Mouse (Mus musculus) cerebellum, adult 2 months (tissue): ENCODE data around the gene Tmtc4. TPM values are rescaled to one million over a fixed set of nuclear protein-coding genes. Genes with fewer than 3 reads are reported as not detected.

Experiments
- DNase-seq, 2 experiments: peaks; one replicate each; pipeline ENCODE4 v3.0.0; 2021
- H3K27ac ChIP-seq: fragments of 200-500 bp; 2 replicates; pipeline ENCODE4 v1.5.1; 2012; ENCODE audit warnings: low read length, control low read depth, inconsistent platforms; ENCODE audit not compliant: insufficient read depth
- H3K27me3 ChIP-seq: fragments of 200-500 bp; 2 replicates; pipeline ENCODE4 v1.6.1; 2012; ENCODE audit warnings: inconsistent platforms, mild to moderate bottlenecking, low read length, moderate library complexity; ENCODE audit not compliant: control insufficient read depth, insufficient read depth
- H3K4me1 ChIP-seq: fragments of 200-500 bp; 2 replicates; pipeline ENCODE4 v1.6.1; 2011; ENCODE audit warnings: low read length; ENCODE audit not compliant: control insufficient read depth, insufficient read depth
- H3K4me3 ChIP-seq: fragments of 200-500 bp; replicated peaks from 2 replicates; pipeline ENCODE3; 2011; ENCODE audit warnings: mild to moderate bottlenecking, low read depth, low read length, control low read depth; ENCODE audit not compliant: insufficient read depth
- CTCF ChIP-seq: fragments of 200-500 bp; IDR thresholded peaks from 2 replicates; pipeline ENCODE4 v1.5.1; 2011; ENCODE audit warnings: low read depth, mild to moderate bottlenecking, control low read depth, low read length, moderate library complexity, borderline replicate concordance; ENCODE audit not compliant: insufficient read depth
- POLR2A ChIP-seq: fragments of 200-500 bp; IDR thresholded peaks from 2 replicates; pipeline ENCODE4 v1.6.1; 2011; ENCODE audit warnings: low read length, control low read depth, borderline replicate concordance; ENCODE audit not compliant: insufficient read depth
- WGBS: fragments of 180-500 bp; shearing (Covaris S2); methylation state at CpG from one replicate; pipeline ENCODE4 v1.1.7; 2018; 5-methylcytosine and 5-hydroxymethylcytosine counted together
- polyA plus RNA-seq: library from polyadenylated mRNA; depleted of rRNA; stranded (reverse); fragments of >200 nt; gene quantifications from 2 replicates; pipeline ENCODE4 v1.2.3, GENCODE M21; 2012

Gene Tmtc4
- polyA plus RNA-seq, 1 experiment = 31.2 TPM

DNA sequence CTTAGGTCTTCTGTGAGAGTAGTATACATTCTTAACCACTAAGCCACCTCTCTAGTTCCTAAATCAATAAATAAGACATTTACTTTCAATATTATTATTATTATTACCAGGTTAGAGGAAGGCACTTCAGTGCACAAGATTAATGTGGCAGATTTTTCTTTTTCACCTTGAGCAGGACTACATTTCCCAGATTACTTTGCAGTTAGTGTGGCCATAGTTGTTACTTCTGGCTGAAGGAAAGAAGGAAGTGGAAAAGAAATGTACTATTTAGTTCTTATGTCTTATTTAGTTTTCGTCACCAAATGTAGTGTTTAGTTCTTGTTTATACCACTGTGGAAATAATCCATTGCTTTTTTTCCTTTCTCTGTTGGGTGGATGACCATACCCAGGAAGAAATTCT is 19.9 kb upstream of the Tmtc4 start:
- Histone ChIP-seq H3K4me3 (no peak overlapping the region), H3K27me3 (no peaks in the 10 kb centered on the region), H3K4me1 (no peaks in the 10 kb centered on the region), H3K27ac (no peak overlapping the region)
- no peak for TF ChIP-seq CTCF
- WGBS = 98% methylated on average over 1 of the region's 1 CpGs
- DNase-seq = no peak

DNA sequence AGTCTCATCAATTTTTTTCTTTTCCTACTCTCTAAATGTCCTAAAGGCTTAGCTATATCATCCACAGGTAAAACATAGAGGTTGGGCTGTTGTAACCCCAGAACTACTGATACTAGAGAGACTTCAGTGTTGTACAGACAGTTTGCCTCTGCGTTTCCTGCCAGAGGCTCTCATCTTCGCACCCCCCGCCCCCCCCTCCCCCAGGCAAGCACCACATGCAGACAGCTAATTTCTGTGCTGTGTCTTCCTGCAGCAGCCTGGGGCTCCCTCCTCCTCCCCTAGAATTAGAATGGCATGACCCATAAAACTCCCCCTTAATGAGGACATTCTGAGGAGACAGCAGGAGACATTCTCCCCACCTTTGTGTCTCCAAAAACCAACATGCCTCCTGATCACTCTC is 17.6 kb upstream of the Tmtc4 start:
- Histone ChIP-seq H3K4me3 (no peak overlapping the region), H3K4me1 (no peaks in the 10 kb centered on the region), H3K27ac (no peak overlapping the region), H3K27me3 (no peaks in the 10 kb centered on the region)
- TF ChIP-seq POLR2A (no peak), CTCF (no peak)
- DNase-seq = no peak
- WGBS = 65% methylated on average over 3 of the region's 3 CpGs

DNA sequence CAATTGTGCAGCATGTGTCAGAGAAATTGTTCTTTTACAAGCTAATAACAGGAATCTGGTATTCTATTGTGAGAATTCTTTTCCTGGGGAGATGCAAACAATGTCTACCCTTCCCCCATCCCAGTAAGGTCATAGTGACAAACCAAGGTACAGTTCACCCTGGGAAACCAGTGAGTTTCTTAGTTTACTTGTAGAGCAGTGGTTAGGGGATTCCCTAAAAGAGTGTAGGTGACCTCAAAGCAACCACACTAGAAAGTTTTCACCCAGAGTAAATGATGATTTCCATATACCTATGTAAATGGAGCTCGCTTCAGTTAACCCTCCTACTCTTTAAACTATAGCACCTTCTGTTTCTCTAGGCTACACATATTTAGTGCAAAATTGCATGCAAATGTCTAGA is 13.6 kb upstream of the Tmtc4 start:
- Histone ChIP-seq H3K4me1 (no peaks in the 10 kb centered on the region), H3K27ac (no peak overlapping the region), H3K27me3 (no peaks in the 10 kb centered on the region), H3K4me3 (no peak overlapping the region)
- WGBS = 100% methylated on average over 1 of the region's 1 CpGs
- no peak for TF ChIP-seq CTCF
- TF ChIP-seq POLR2A = no peak
- no peak for DNase-seq

DNA sequence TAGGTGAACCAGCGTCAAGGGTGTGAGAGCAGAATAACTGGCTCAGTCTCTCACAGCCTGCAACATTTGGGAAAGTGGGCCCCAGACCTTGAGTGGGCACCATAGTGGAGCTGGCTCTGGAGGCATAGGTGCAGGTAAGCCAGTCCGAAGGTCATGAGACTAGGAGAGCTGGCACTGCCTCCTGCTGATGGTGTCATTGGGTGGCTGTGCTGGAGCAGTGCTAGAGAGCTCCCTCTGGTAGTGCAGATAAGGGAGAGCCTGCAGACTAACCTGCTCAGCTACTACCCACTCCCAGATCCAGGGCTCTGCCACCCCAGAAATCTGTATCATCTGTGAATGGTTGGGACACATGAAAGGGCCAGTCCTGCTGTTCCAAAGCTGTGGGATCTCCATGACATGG is 10.1 kb upstream of the Tmtc4 start:
- no peaks in the 10 kb centered on the region for H3K4me1 ChIP-seq
- no peaks in the 10 kb centered on the region for H3K27me3 ChIP-seq
- no peak overlapping the region for H3K27ac ChIP-seq
- DNase-seq = no peak
- no peak for TF ChIP-seq CTCF
- TF ChIP-seq POLR2A = no peak
- WGBS = 98% methylated on average over 2 of the region's 2 CpGs
- no peak overlapping the region for H3K4me3 ChIP-seq

DNA sequence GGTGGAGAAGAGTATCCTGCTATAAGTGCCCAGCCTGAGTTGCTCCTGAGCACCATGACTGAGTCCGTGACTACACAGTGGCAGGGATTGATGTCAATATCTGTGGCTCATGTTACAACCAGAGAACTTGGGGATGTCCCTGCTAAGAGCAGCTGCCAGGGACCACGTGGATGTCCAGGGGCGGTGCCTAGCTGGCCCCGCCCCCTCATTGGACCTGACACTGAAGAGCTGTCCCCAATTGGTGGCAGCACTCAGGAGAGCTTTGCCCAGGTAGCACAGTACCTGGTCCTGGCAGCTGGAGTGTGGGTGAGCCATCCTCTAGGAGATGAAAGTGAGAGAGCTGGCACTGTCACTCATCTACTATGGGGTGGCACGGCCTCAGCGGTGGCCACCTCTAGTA is 9.1 kb upstream of the Tmtc4 start:
- no peaks in the 10 kb centered on the region for H3K4me1 ChIP-seq
- no peak overlapping the region for H3K4me3 ChIP-seq
- no peaks in the 10 kb centered on the region for H3K27me3 ChIP-seq
- WGBS = 66% methylated on average over 6 of the region's 6 CpGs
- DNase-seq = no peak
- H3K27ac ChIP-seq = no peak overlapping the region
- TF ChIP-seq POLR2A (no peak), CTCF (no peak)

DNA sequence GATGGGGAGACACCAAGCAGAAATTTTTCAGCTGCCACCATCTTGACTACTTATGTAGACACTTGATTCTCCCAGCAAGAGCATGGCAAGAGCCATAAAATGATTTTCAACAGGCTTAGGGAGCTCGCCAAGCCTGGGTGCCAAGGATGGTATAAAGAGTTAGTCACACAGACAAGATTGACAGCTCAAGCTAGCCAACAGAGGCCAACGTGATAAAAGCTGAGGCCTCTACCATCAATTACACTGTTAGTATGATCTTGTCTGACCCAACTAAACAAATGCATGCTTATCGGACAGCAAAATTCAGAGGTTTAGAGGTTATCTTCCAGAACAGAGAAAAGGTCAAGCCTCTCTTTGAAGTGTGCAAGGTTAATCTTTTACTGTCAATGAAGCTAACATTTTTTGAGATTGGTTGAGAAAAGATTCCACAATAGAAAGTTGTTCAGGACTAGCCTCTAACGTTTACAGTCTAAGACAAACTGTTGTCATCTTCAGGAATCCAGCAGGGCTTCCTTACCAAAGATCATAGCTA is 6.8 kb upstream of the Tmtc4 start:
- TF ChIP-seq CTCF = no peak
- 73% methylated on average over 4 of the region's 4 CpGs for whole genome bisulfite sequencing
- no peaks in the 10 kb centered on the region for H3K4me1 ChIP-seq
- DNase-seq = no peak
- H3K27me3 ChIP-seq = no peaks in the 10 kb centered on the region
- no peak overlapping the region for H3K4me3 ChIP-seq
- no peak overlapping the region for H3K27ac ChIP-seq

DNA sequence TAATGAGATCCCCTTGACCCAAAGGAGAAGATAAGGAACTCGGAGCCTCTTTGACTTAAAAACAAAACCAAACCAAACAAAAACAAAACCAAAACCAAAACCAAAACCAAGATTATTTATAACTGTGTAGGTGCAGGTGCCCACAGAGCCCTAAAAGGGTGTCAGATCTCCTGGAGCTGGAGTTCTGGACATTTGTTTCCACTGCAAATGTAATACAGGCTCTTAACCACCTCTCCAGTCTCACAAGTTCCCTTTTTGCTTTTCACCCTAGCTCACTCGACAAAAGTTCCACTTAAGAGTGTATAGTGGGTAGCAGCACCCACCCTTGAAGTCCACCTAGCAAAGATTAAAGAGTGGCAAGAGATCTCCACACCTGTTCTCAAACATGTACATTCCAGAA is 2.6 kb upstream of the Tmtc4 start:
- no peak for DNase-seq
- TF ChIP-seq CTCF = no peak
- no peak for TF ChIP-seq POLR2A
- H3K4me1 ChIP-seq = peaks cover 12% of the 10 kb centered on the region; the same call in 1 of the 2 replicates
- H3K4me3 ChIP-seq = no peak overlapping the region
- H3K27ac ChIP-seq = no peak overlapping the region
- WGBS = 88% methylated on average over 2 of the region's 2 CpGs
- no peaks in the 10 kb centered on the region for H3K27me3 ChIP-seq

DNA sequence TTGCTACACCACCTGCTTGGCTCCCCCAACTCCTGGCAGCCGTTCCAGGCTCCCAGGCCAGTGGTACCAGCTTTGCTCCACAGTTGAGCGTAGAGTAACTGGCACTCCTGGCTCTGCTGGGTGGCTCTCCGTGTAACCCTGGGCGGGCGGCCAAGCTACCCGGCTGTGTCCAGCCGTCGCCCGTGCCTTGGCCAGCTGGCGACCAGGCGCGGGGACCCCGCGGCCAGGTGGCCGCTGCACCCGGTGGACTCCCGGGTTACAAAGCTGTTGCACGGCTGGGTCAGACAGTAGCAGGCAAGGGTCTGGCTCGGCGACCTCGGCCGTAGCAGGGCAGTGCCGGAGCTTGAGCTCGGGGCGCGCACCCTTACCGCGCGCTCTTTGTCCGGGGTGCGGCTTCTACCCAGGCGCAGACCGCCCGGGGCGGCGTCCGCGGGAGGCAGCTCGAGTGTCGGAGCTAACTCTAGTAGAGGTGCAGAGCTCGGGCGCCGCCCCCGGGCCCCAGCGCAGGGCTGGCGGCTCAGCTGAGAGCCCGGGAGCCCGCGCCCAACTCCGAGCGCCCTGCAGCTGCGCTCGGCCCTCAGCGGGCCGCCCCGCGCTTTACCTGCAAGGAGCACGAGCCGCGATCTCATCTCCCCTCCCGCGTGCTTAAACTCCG is 1.1 kb downstream of the Tmtc4 start:
- WGBS = under 1% methylated on average over 63 of the region's 63 CpGs
- Histone ChIP-seq H3K4me3 (peak overlapping the region; percentile 77), H3K27ac (peak overlapping the region; percentile 100), H3K4me1 (peaks cover 15% of the 10 kb centered on the region; the same call in 1 of the 2 replicates), H3K27me3 (no peaks in the 10 kb centered on the region)
- DNase-seq = peak; percentile 89 to 90
- no peak for TF ChIP-seq CTCF
- TF ChIP-seq POLR2A = no peak
